In the genomic region with DNA sequence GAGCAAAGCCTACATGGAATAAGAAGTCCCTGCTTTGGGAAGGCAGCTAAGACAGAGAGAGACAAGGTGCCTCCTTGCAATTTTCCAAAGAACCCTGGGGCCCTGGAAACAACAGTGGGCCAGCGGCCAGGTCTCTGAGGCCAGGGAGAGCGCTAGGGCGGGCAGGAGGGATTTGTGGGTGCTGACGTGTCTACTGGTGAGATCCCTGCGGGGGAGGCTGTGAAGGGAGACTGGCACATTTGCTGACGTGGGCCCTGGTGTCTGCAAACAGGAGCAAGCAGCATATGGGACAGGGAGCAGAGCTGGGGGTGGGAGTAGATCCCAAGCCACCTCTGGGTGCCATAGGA, we compare ENCODE assay signal across 8 mouse cellular contexts.
DNase-seq lines count a peak whose midpoint lies in the region.

No protein-coding gene starts in this region.

- DNase-seq in frontal cortex, postnatal 36 days (ENCODE audit: low spot score in 2 of 2), result peak; percentile 39 to 52
- no peak for DNase-seq in frontal cortex, postnatal 10 days (ENCODE audit: low spot score in 2 of 2)
- DNase-seq in right cerebral cortex, adult 18-20 months, result peak; percentile 67
- DNase-seq in right cerebral cortex, postnatal 25 days, result no peak
- peak; percentile 49 for DNase-seq in kidney, postnatal 10 days
- peak; percentile 66 for DNase-seq in testis, postnatal 14 days (ENCODE audit: low spot score)
- DNase-seq in natural killer cell, adult 2 months (ENCODE audit: low spot score in 2 of 2), result no peak
- DNase-seq in urinary bladder, postnatal 14 days (ENCODE audit: low spot score), result no peak

Comparison
In these comparisons a context has a peak if more than half of its experiments do, and no peak if none do; other contexts are left out.
1. DNase-seq: peak in frontal cortex, postnatal 36 days (2 of 2), right cerebral cortex, adult 18-20 months (single experiment), kidney, postnatal 10 days (single experiment) and testis, postnatal 14 days (single experiment); none in frontal cortex, postnatal 10 days (0 of 2), right cerebral cortex, postnatal 25 days (single experiment), natural killer cell, adult 2 months (0 of 2) and urinary bladder, postnatal 14 days (single experiment).